ENCODE assay signal across 8 mouse cellular contexts in genomic region chr14:122912137-122912536, GRCm38 (mm10). TPM values are rescaled to one million over a fixed set of nuclear protein-coding genes. Genes with fewer than 3 reads are reported as not detected.
DNase-seq lines count a peak whose midpoint lies in the region; ATAC-seq and TF ChIP-seq lines count a peak whose summit lies in the region.

No protein-coding gene starts in this region.

- H3K27me3 ChIP-seq in heart, adult 2 months (ENCODE audit: control insufficient read depth, insufficient read depth, low read length) = no peaks in the 10 kb centered on the region
- H3K27me3 ChIP-seq in forebrain, embryonic 10.5 days (ENCODE audit: poor library complexity, severe bottlenecking) = peaks cover 27% of the 10 kb centered on the region
- no peaks in the 10 kb centered on the region; the same call in 1 of the 2 replicates for H3K27me3 ChIP-seq in liver, embryonic 12.5 days (replicated peaks)

- no peaks in the 10 kb centered on the region for H3K79me2 ChIP-seq in heart, adult 2 months (replicated peaks; ENCODE audit: control insufficient read depth, insufficient read depth, low read length)

- ATAC-seq in liver, embryonic 12.5 days = no peak
- no peak for ATAC-seq in megakaryocyte-erythroid progenitor cell, adult 5-6 weeks (replicated peaks; ENCODE audit: low FRiP score, low TSS enrichment, poor library complexity, severe bottlenecking)

- 86% methylated on average over 1 of the region's 1 CpGs for WGBS in heart, adult 2 months
- 57% methylated on average over 1 of the region's 1 CpGs for WGBS in forebrain, embryonic 10.5 days
- 60% methylated on average over 1 of the region's 1 CpGs for WGBS in liver, embryonic 12.5 days (ENCODE audit: insufficient replicate concordance)

- DNase-seq in heart, adult 2 months = no peak
- DNase-seq in heart, postnatal 25 days (ENCODE audit: low spot score) = no peak
- peak; percentile 41 for DNase-seq in 3T3-L1 (ENCODE audit: low read depth, low spot score)
- no peak for DNase-seq in forebrain, embryonic 10.5 days (ENCODE audit: extremely low spot score, low spot score)
- DNase-seq in thymus, postnatal 4 days = no peak
- DNase-seq in ovary, adult 18-20 months (ENCODE audit: low spot score) = no peak

- peak overlapping the region; percentile 89 for H3K4me2 ChIP-seq in liver, embryonic 12.5 days

- no peak for TF ChIP-seq CTCF in heart, adult 2 months (IDR thresholded peaks at IDR 0.05)

- intact Hi-C loops in heart, adult 2 months (cut with DNase I) = loop anchor here (2.0 kb wide), 1 partner anchor 71 kb away; no protein-coding TSS in a partner anchor
- intact Hi-C loops in heart, postnatal 25 days (cut with DNase I) = no loop called here

- H3K9ac ChIP-seq in heart, adult 2 months (ENCODE audit: low read depth, low read length) = no peak overlapping the region
- peak overlapping the region; percentile 73 for H3K9ac ChIP-seq in liver, embryonic 12.5 days

- H3K36me3 ChIP-seq in heart, adult 2 months (ENCODE audit: control insufficient read depth, insufficient read depth, low read length) = no peaks in the 10 kb centered on the region
- H3K36me3 ChIP-seq in forebrain, embryonic 10.5 days (replicated peaks) = peaks cover 2% of the 10 kb centered on the region; the same call in 1 of the 2 replicates
- no peaks in the 10 kb centered on the region for H3K36me3 ChIP-seq in liver, embryonic 12.5 days

- H3K4me3 ChIP-seq in heart, adult 2 months = peak overlapping the region; percentile 74; the same call in 1 of the 2 replicates
- H3K4me3 ChIP-seq in forebrain, embryonic 10.5 days = peak overlapping the region; percentile 78
- H3K4me3 ChIP-seq in liver, embryonic 12.5 days = peak overlapping the region; percentile 74

- H3K4me1 ChIP-seq in heart, adult 2 months (ENCODE audit: control insufficient read depth, insufficient read depth, low read length) = peaks cover 2% of the 10 kb centered on the region; the same call in 1 of the 2 replicates
- H3K4me1 ChIP-seq in forebrain, embryonic 10.5 days = peaks cover 18% of the 10 kb centered on the region
- peaks cover 7% of the 10 kb centered on the region; the same call in 1 of the 2 replicates for H3K4me1 ChIP-seq in liver, embryonic 12.5 days

- peaks cover 15% of the 10 kb centered on the region for H3K9me3 ChIP-seq in forebrain, embryonic 10.5 days
- no peaks in the 10 kb centered on the region for H3K9me3 ChIP-seq in liver, embryonic 12.5 days (replicated peaks)

- H3K27ac ChIP-seq in heart, adult 2 months = no peak overlapping the region; the same call in 1 of the 2 replicates
- no peak overlapping the region for H3K27ac ChIP-seq in forebrain, embryonic 10.5 days
- H3K27ac ChIP-seq in liver, embryonic 12.5 days = no peak overlapping the region

- no peak for TF ChIP-seq POLR2A in heart, adult 2 months (IDR thresholded peaks at IDR 0.05; ENCODE audit: insufficient read depth, low read depth, low read length)

- TF ChIP-seq EP300 in heart, adult 2 months (IDR thresholded peaks at IDR 0.05; ENCODE audit: insufficient read depth, low read depth, low read length) = no peak

RNA-seq across cellular contexts. Expression of gene Ggact, which starts 1.4 kb away (rescaled TPM):
- 10 to 100 TPM; 22.5 to 25.6 TPM for total RNA-seq in heart, adult 2 months (2021)
- 27.1 and 40.9 TPM in 2 replicates for polyA plus RNA-seq in heart, adult 2 months (2012; rRNA removed)
- total RNA-seq in heart, postnatal 25 days (2021) = 10 to 100 TPM; 23.8 to 27.1 TPM
- 5.9 and 7.4 TPM in 2 replicates for polyA plus RNA-seq in forebrain, embryonic 10.5 days (2016; fragmentation: Nextera tagmentation; extraction: Ambion mirVana)
- 14.3 and 16.1 TPM in 2 replicates for polyA plus RNA-seq in liver, embryonic 12.5 days (2016; fragmentation: Nextera tagmentation; extraction: Ambion mirVana)
- 15.9 and 24.0 TPM in 2 replicates for total RNA-seq in megakaryocyte-erythroid progenitor cell, adult 5-6 weeks (2014; fragmentation: Nextera tagmentation)
- total RNA-seq in megakaryocyte-erythroid progenitor cell, adult 5-6 weeks (2017) = 18.0 and 31.5 TPM in 2 replicates
